Mouse (Mus musculus): Measurements from ENCODE around the gene Pkd1.

- no peak for TF ChIP-seq CTCF (IDR thresholded peaks at IDR 0.05; ENCODE audit: low read depth, low read length)
- TF ChIP-seq POLR2A (IDR thresholded peaks at IDR 0.05; ENCODE audit: borderline replicate concordance, low read depth, low read length), result no peak
Measured at GRCm38 (mm10) chr17:24534160-24534718, 15.4 kb upstream of the Pkd1 start, which contains the start of gene Rab26.
